Mouse (Mus musculus) olfactory bulb, adult 2 months (tissue): ENCODE data around the gene Otulinl.

Source experiments
- CTCF ChIP-seq: fragments of 200-500 bp; IDR thresholded peaks from 2 replicates; pipeline ENCODE4 v1.5.1; 2012; ENCODE audit warnings: low read depth, mild to moderate bottlenecking, low read length, moderate library complexity; ENCODE audit not compliant: insufficient read depth
- POLR2A ChIP-seq: fragments of 200-500 bp; IDR thresholded peaks from 2 replicates; pipeline ENCODE4 v1.6.1; 2012; ENCODE audit warnings: mild to moderate bottlenecking, low read depth, low read length, moderate library complexity; ENCODE audit not compliant: insufficient read depth

DNA sequence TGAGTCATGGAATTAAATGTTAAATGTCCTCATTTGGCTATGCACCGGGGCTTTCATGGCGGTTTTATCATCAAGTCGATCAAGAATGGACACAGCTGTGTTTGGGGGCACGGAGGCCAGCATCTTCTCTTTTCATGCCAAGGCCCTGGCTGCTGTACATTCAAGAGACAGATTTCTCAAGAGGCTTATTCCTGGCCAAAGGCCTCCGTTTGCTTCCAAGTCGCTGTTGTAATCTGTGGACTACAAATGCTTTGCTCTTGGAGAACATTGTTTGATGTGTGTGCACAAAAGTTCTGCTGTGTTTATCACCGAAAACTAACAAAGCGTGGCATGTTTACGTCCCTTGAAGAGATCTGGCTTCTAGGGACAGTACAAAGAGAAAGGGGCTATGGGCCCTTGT, 29.3 kb upstream of the Otulinl start:
- TF ChIP-seq CTCF (no peak), POLR2A (no peak)
